Mouse (Mus musculus): ENCODE measurements at regions not wholly inside any gene's neighbourhood (a gene's known extent, or its start where the extent isn't known, plus 50 kb on each side); places are given as distances from the start of the nearest gene placed in this dataset.

GRCm38 (mm10) chr8:25307511-25307910 lies 483.3 kb upstream of the Adam5 start:
- H3K9ac ChIP-seq (replicated peaks): no peak overlapping the region
- H3K27ac ChIP-seq (ENCODE audit: low read depth): no peak overlapping the region
- no peak for TF ChIP-seq CTCF (IDR thresholded peaks at IDR 0.05; ENCODE audit: low read depth)
- TF ChIP-seq EP300 (IDR thresholded peaks at IDR 0.05; ENCODE audit: low read depth): no peak

DNA sequence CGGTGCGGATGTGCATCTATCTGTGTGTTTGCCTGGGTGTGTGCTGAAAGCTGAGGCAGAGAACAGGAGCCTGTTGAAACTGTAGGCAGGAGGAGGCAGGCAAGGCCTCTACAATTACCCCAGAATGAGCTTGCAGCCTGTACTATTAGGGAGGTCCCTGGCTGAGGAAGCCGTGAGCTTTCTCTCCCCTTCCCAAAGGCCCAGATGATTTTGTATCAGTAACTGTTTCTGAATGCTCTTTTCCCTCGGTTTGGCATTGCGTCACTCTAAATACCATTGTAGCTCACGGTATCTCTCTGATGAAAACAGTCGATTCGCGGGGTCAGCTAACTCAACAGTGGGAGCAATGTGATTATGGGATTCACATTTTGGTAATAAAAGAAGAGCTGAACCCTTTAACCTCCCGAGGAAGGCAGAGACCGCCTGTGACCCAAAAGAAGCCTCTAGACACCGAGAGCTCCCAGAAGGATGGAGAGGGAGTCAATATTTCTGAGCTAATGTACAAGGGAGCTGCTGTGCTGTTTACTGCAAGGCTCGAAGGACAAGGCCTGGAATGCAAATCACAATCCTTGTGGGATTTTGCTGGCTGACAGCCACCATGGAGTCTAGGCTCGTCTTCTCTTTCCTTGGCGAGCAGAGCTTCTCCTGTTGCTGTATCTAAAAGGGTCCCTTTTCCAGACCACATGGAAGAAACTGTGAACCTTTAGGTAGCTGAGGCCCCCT lies 482.8 kb upstream of the Adam5 start:
- WGBS (ENCODE audit: insufficient replicate concordance): 67% methylated on average over 15 of the region's 15 CpGs
- no peak overlapping the region for H3K4me3 ChIP-seq (ENCODE audit: low read depth, low read length)
- no peak overlapping the region for H3K27ac ChIP-seq (ENCODE audit: low read depth)
- H3K9me3 ChIP-seq (ENCODE audit: low read length): no peaks in the 10 kb centered on the region
- H3K9ac ChIP-seq (replicated peaks): no peak overlapping the region
- no peaks in the 10 kb centered on the region for H3K27me3 ChIP-seq (ENCODE audit: insufficient read depth, low read length)
- no peaks in the 10 kb centered on the region for H3K4me1 ChIP-seq (ENCODE audit: insufficient read depth)
- DNase-seq (no peak), ATAC-seq (no peak)
- H3K4me2 ChIP-seq (ENCODE audit: low read depth, low read length): no peak overlapping the region
- TF ChIP-seq EP300 (IDR thresholded peaks at IDR 0.05; ENCODE audit: low read depth) (no peak), CTCF (IDR thresholded peaks at IDR 0.05; ENCODE audit: low read depth) (no peak)
- H3K36me3 ChIP-seq (replicated peaks; ENCODE audit: insufficient read depth, low read length): no peaks in the 10 kb centered on the region

More at GRCm38 (mm10) chr8:25307511-25307910, 483.3 kb upstream of the Adam5 start:
- no peaks in the 10 kb centered on the region for H3K9me3 ChIP-seq (ENCODE audit: low read length)
- no peak overlapping the region for H3K4me3 ChIP-seq (ENCODE audit: low read depth, low read length)
- H3K27me3 ChIP-seq (ENCODE audit: insufficient read depth, low read length): no peaks in the 10 kb centered on the region
- 67% methylated on average over 11 of the region's 11 CpGs for WGBS (ENCODE audit: insufficient replicate concordance)
- H3K4me2 ChIP-seq (ENCODE audit: low read depth, low read length): no peak overlapping the region
- no peaks in the 10 kb centered on the region for H3K4me1 ChIP-seq (ENCODE audit: insufficient read depth)
- ATAC-seq (no peak), DNase-seq (no peak)
- H3K36me3 ChIP-seq (replicated peaks; ENCODE audit: insufficient read depth, low read length): no peaks in the 10 kb centered on the region

Data from liver, postnatal 0 days (tissue).